Mouse (Mus musculus) G1E (cell line): ENCODE measurements around the gene Morn1.

Experiments
- CTCF ChIP-seq: IDR thresholded peaks from 2 replicates; pipeline ENCODE4 v1.5.1; 2012; ENCODE audit warnings: low read depth, low read length, inconsistent platforms, mixed read lengths
- GATA1 ChIP-seq: IDR thresholded peaks from 2 replicates; pipeline ENCODE4 v1.6.1; 2012; ENCODE audit warnings: borderline replicate concordance, low read length, inconsistent platforms, mixed read lengths

DNA sequence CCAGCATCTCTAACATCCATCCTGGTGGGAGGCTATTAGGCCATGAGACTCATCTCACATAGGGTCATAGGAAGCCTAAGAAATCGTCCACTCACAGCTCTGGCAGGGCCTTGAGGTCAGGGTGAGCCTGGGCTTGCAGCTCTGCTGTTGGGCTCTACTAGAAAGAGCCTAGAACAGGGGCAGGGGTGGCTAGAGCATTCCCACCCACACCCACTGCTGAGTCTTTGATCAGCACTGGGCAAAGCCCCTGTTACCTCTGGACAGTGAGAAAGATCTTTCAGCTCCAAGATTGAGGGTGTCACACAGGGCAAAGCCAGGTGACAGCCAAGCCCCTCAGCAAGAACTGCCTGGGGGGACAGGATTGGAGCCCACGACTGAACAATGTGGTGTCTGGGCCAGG is 57.0 kb downstream of the Morn1 start:
- TF ChIP-seq CTCF (no peak), GATA1 (no peak)
